Mouse (Mus musculus) spleen, adult 2 months (tissue): ENCODE results near the gene Denr.

Source experiments
- CTCF ChIP-seq: fragments of 200-500 bp; IDR thresholded peaks from 2 replicates; pipeline ENCODE4 v1.5.1; 2011; ENCODE audit warnings: mild to moderate bottlenecking, inconsistent platforms; ENCODE audit not compliant: insufficient read depth, insufficient read length, insufficient replicate concordance; ENCODE audit errors: extremely low read depth
- POLR2A ChIP-seq: fragments of 200-500 bp; IDR thresholded peaks from 2 replicates; pipeline ENCODE4 v1.6.1; 2011; ENCODE audit warnings: low read depth, low read length, inconsistent platforms

DNA sequence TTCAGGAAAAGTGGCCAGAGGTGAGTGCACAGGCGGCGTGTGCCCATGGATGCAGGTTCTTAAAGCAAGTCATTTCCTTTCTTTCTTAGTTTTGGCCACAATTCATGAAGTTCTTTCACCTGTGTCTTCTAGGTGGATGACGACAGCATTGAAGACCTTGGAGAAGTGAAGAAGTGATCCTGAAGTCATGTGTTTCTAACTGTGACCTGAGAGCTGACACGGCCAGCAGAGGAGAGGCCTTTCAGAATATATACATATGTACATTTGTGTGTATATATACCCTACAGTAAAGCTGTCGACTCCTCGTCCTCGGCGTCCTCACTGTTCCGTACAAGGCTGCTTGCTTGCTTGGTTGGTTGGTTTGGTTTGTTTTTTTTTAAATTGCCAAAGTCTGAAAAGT is 20.1 kb downstream of the Denr start, which contains the start of gene Gm43518:
- TF ChIP-seq CTCF: no peak
- TF ChIP-seq POLR2A: no peak
